Mouse (Mus musculus): ENCODE results near the gene Dop1b.

DNA sequence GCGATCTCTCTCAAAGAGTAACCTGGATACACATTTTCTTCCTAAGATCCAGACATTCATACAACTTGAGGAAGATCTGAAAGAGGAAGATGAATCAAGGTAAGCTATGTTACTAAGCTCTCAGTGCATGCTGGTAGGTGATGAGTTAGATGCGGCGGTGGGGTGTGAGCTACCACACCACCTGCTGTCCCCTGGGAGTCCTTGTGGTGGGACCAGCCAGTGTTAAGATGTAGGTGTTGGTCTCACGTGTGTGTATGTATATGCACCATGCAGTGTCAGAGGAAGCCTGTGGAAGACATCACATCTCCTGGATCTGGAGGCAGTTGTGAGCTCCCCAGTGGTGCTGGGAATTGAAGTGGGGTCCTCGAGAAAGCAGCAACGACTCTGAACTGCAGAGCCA lies 95.5 kb downstream of the Dop1b start:
- no peak for TF ChIP-seq CTCF (IDR thresholded peaks at IDR 0.05; ENCODE audit: insufficient read depth, low read depth, low read length)
- TF ChIP-seq POLR2A (IDR thresholded peaks at IDR 0.05; ENCODE audit: insufficient read depth, low read depth, low read length), result no peak

Measured in olfactory bulb, adult 2 months (tissue).